Mouse (Mus musculus) midbrain, postnatal 0 days (tissue): ENCODE results near the gene Dscam. TPM values are rescaled to one million over a fixed set of nuclear protein-coding genes. Genes with fewer than 3 reads are reported as not detected.

Source experiments
- ATAC-seq: fragments of 200-750 bp; cut with Nextera tagmentation; 2 replicates; pipeline ENCODE4 v1.8.0; 2017; ENCODE audit warnings: moderate number of reproducible peaks, mild to moderate bottlenecking, moderate TSS enrichment, moderate library complexity; ENCODE audit not compliant: low FRiP score
- DNase-seq: peaks from one replicate; pipeline ENCODE4 v3.0.0-alpha.2; 2015; ENCODE audit warnings: low spot score
- H3K27ac ChIP-seq: fragments of 300-500 bp; sonication (generic); 2 replicates; pipeline ENCODE4 v1.5.1; 2014; ENCODE audit warnings: low read depth, mild to moderate bottlenecking, low read length, mixed read lengths
- H3K27me3 ChIP-seq: fragments of 300-500 bp; sonication (generic); 2 replicates; pipeline ENCODE4 v1.6.1; 2014; ENCODE audit warnings: low read length, control low read depth, mixed read lengths; ENCODE audit not compliant: insufficient read depth
- H3K36me3 ChIP-seq: fragments of 300-500 bp; sonication (generic); 2 replicates; pipeline ENCODE4 v1.6.1; 2014; ENCODE audit warnings: low read length, control low read depth, mixed read lengths; ENCODE audit not compliant: insufficient read depth
- H3K4me1 ChIP-seq: fragments of 300-500 bp; sonication (generic); 2 replicates; pipeline ENCODE4 v1.6.1; 2014; ENCODE audit warnings: mild to moderate bottlenecking, control low read depth, antibody characterized with exemption, low read length, mixed read lengths; ENCODE audit not compliant: insufficient read depth
- H3K4me2 ChIP-seq: fragments of 300-500 bp; sonication (generic); 2 replicates; pipeline ENCODE4 v1.6.1; 2014; ENCODE audit warnings: low read depth, mild to moderate bottlenecking, low read length, mixed read lengths; ENCODE audit not compliant: poor library complexity, severe bottlenecking
- H3K4me3 ChIP-seq: fragments of 300-500 bp; sonication (generic); 2 replicates; pipeline ENCODE4 v1.5.1; 2014; ENCODE audit warnings: low read depth, mild to moderate bottlenecking, low read length, moderate library complexity
- H3K9ac ChIP-seq: fragments of 300-500 bp; sonication (generic); replicated peaks from 2 replicates; pipeline ENCODE4 v1.6.1; 2014; ENCODE audit warnings: mild to moderate bottlenecking, low read length, moderate library complexity, mixed read lengths; ENCODE audit not compliant: poor library complexity, severe bottlenecking
- H3K9me3 ChIP-seq: fragments of 300-500 bp; sonication (generic); 2 replicates; pipeline ENCODE4 v1.6.1; 2016; ENCODE audit warnings: low read length, control low read depth
- CTCF ChIP-seq: IDR thresholded peaks from 2 replicates; pipeline ENCODE4 v1.5.1; 2016; ENCODE audit warnings: antibody characterized with exemption, mild to moderate bottlenecking
- WGBS: fragments of 180-500 bp; shearing (Covaris S2); extraction: QIAGEN DNeasy Blood & Tissue Kit; methylation state at CpG from one replicate; pipeline ENCODE4 v1.1.7; 2014; 5-methylcytosine and 5-hydroxymethylcytosine counted together
- polyA plus RNA-seq: library from polyadenylated mRNA; unstranded; fragments of >200 nt; fragmentation: Nextera tagmentation; extraction: Ambion mirVana; gene quantifications from 2 replicates; pipeline ENCODE4 v1.2.1, GENCODE M21; 2015
- total RNA-seq: library from RNA; depleted of rRNA; stranded (reverse); fragments of >200 nt; gene quantifications from 2 replicates; pipeline ENCODE4 v1.2.3, GENCODE M21; 2014

The Dscam gene
- total and polyA plus RNA-seq, 2 experiments from 2014 or later = 15.1 to 64.6 TPM

DNA sequence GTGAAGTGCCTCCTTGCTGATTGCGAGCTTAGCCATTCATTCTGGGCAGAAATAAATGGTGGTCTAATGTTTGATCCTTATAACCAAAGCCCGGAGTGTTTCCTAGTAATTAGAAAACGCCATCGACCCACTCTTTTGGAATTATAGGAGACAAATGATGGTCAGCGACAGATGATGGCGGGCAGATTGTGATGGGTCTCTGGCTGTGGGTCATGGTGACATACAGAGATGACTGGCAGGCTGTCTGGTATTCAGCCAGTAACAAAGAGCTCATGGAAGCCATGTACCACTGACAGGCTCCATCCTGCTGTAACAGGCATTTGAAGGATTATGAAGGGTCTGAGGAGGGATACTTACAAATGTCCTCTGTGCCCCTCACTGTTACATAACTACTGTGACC, 549.7 kb downstream of the Dscam start:
- no peaks in the 10 kb centered on the region for H3K9me3 ChIP-seq
- WGBS = 84% methylated on average over 6 of the region's 6 CpGs
- peak; percentile 43 for DNase-seq
- H3K36me3 ChIP-seq = peaks cover 34% of the 10 kb centered on the region
- no peak overlapping the region for H3K9ac ChIP-seq
- no peak overlapping the region for H3K27ac ChIP-seq
- H3K27me3 ChIP-seq = no peaks in the 10 kb centered on the region
- TF ChIP-seq CTCF = no peak
- no peak overlapping the region for H3K4me2 ChIP-seq
- no peak for ATAC-seq
- H3K4me1 ChIP-seq = 0 out of 2 replicates have a peak, but pooled peaks cover 2% of the 10 kb centered on the region
- no peak overlapping the region for H3K4me3 ChIP-seq

DNA sequence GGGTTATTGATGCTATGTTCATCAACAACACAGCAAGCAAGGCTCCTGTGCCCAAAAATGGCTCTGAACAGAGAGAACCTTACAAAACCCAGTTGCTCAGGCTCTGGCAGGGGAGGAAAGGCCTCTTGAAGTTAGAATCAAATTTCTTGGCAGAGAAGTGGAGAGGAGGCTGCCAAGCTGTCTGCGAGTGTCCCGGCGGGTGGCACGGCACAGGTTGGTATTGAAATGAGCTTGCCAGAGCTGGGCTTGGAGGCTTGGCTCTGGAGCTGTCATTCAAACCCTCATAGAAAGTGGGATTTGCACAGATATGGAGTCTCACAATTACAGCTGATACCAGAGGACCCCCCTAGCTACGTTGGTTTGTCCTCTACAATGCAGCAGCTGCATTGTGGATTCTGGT, 550.1 kb downstream of the Dscam start:
- 0 out of 2 replicates have a peak, but pooled peaks cover 2% of the 10 kb centered on the region for H3K4me1 ChIP-seq
- no peak overlapping the region for H3K4me3 ChIP-seq
- H3K27ac ChIP-seq = 0 out of 2 replicates have a peak overlapping the region, but pooled peaks have one; percentile 12
- ATAC-seq = no peak
- 65% methylated on average over 5 of the region's 5 CpGs for WGBS
- no peaks in the 10 kb centered on the region for H3K27me3 ChIP-seq
- no peak overlapping the region for H3K4me2 ChIP-seq
- TF ChIP-seq CTCF = no peak
- no peak overlapping the region for H3K9ac ChIP-seq
- peaks cover 33% of the 10 kb centered on the region for H3K36me3 ChIP-seq
- peak; percentile 87 for DNase-seq
- H3K9me3 ChIP-seq = no peaks in the 10 kb centered on the region

DNA sequence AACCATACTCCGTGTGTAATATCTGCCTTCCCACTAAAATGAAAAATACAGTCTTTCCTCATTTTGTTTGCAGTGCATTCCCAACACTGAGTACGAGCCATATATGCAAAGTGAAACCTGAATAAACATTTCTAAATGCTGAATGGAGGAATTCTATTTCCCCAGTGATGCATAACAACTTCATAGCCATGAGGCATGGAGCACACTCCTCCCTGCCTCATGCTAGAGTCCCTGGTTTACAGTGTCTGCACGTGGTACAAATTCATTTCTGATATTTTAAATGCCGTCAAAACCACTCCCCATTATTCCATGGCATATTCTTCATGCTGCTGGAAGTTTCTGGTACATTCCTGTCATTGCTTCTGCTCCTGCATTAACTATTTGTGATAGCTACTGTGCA, 552.8 kb downstream of the Dscam start:
- H3K4me3 ChIP-seq = no peak overlapping the region
- no peak overlapping the region for H3K9ac ChIP-seq
- H3K27ac ChIP-seq = 0 out of 2 replicates have a peak overlapping the region, but pooled peaks have one; percentile 19
- no peak overlapping the region for H3K4me2 ChIP-seq
- ATAC-seq (0 out of 2 replicates have a peak, but pooled peaks have one; percentile 31), DNase-seq (no peak)
- no peaks in the 10 kb centered on the region for H3K27me3 ChIP-seq
- no peaks in the 10 kb centered on the region for H3K9me3 ChIP-seq
- no peak for TF ChIP-seq CTCF
- 47% methylated on average over 4 of the region's 4 CpGs for WGBS
- H3K36me3 ChIP-seq = peaks cover 30% of the 10 kb centered on the region
- H3K4me1 ChIP-seq = 0 out of 2 replicates have a peak, but pooled peaks cover 2% of the 10 kb centered on the region

DNA sequence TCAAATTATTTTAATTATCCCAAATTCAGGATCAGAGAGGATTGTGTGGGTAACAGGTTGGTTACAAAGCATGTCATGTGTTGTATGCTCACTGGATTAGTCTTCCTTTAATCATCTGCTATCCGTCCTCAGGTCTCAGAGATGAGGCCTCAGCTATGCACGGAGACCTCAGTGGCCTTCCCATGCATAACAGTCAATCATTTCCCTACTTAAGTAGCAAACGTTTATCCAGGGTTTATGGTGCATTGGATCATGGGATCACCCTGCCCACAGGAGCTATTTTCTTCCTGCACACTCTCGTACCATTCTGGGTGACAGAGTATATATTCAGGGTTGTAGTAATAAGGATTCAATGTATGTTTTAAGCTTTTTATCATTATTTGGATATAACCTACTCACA, 557.3 kb downstream of the Dscam start:
- Histone ChIP-seq H3K4me1 (no peaks in the 10 kb centered on the region), H3K27me3 (no peaks in the 10 kb centered on the region), H3K4me2 (no peak overlapping the region), H3K36me3 (peaks cover 12% of the 10 kb centered on the region; the same call in 1 of the 2 replicates), H3K4me3 (no peak overlapping the region), H3K9ac (no peak overlapping the region), H3K9me3 (no peaks in the 10 kb centered on the region), H3K27ac (no peak overlapping the region)
- WGBS = 54% methylated on average over 4 of the region's 4 CpGs
- DNase-seq (no peak), ATAC-seq (no peak)
- no peak for TF ChIP-seq CTCF

DNA sequence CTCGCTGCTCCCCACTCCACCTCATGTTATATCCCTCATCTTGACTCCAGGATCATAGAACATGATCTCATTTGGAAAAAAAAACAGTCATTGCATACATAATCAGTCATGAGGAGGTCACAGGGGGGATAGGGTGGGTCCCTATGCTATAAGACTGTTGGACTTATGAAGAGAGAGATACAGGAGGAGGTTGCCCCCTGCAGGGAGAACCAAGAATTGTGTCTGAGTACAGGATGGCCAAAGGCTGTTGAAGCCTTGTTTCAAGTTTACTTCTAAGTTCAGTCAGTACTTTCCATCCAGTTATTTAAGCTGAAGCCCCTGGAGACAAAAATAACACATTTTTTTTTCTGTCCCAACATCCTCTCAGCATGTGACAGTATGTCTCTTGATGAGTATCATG, 559.7 kb downstream of the Dscam start:
- TF ChIP-seq CTCF = peak; percentile 63
- Histone ChIP-seq H3K9me3 (no peaks in the 10 kb centered on the region), H3K4me2 (no peak overlapping the region), H3K27ac (no peak overlapping the region), H3K4me3 (no peak overlapping the region), H3K4me1 (no peaks in the 10 kb centered on the region), H3K36me3 (peaks cover 20% of the 10 kb centered on the region), H3K9ac (no peak overlapping the region), H3K27me3 (no peaks in the 10 kb centered on the region)
- DNase-seq (peak; percentile 59), ATAC-seq (no peak)
- 88% methylated on average over 1 of the region's 1 CpGs for WGBS

DNA sequence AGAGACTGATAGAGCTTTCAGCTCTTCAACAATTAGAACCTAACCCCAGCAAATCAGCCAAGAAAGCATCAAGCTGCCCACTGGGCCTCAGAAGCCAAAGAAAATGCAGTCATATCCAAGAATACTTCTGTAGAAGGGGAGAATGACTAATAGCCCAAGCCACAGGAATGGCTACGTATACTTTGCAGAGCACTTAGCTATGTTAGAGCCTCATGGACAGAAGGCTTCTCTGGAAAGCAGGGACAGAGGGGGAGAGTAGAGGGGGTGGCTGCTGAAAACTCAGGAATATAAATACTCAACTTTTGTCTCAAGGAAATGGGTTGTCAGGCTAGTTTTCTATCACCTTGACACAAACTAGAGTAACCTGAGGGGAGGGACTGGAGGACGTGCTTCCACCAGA, 568.3 kb downstream of the Dscam start:
- DNase-seq (no peak), ATAC-seq (no peak)
- H3K9ac ChIP-seq = no peak overlapping the region
- no peak overlapping the region for H3K4me3 ChIP-seq
- no peak overlapping the region for H3K27ac ChIP-seq
- 79% methylated on average over 2 of the region's 2 CpGs for WGBS
- TF ChIP-seq CTCF = no peak
- H3K4me1 ChIP-seq = no peaks in the 10 kb centered on the region
- H3K4me2 ChIP-seq = no peak overlapping the region
- no peaks in the 10 kb centered on the region for H3K27me3 ChIP-seq
- no peaks in the 10 kb centered on the region for H3K9me3 ChIP-seq
- peaks cover 11% of the 10 kb centered on the region; the same call in 1 of the 2 replicates for H3K36me3 ChIP-seq
